Mouse (Mus musculus): ENCODE measurements around the gene Olfr224.

DNA sequence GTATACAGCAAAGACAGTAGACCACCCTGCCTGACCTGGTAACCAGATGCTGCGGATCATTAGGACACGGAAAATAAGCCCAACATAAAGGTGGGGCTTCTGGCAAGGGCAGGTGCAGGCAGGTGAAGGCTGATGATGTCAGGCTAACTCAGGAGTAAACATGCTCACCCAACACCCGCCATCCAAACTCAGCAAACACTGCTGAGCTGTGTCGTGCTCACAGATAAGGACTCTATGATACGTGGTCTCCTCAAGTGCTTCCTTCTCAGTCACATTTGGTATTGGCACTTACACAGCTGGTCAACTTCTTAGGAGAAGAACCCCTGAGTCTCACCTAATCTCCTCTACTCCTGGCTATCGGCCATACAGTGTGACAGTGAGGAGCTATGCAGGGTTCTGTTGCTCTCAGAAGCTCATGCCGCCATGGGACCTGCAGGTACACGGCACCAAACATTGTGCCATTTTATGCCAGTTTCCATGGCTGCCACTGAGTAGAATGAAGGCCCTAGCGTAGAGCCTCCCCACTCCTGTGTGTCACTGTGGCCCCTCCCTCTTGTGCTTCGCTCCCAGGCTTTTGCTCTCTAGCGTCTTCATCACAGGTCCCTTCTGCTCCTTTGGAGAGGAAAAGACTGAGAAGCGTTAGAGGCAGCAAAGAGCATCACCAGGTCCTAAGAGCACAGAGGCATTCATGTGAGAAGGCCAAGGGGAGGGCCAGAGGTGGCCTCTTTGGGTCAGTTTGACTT lies 36.0 kb upstream of the Olfr224 start:
- TF ChIP-seq POLR2A (IDR thresholded peaks at IDR 0.05; ENCODE audit: insufficient read depth, low read depth, low read length) = no peak
- TF ChIP-seq CTCF (IDR thresholded peaks at IDR 0.05) = no peak
